Mouse (Mus musculus) cerebellum, adult 2 months (tissue): ENCODE data around the gene Tat. TPM values are rescaled to one million over a fixed set of nuclear protein-coding genes. Genes with fewer than 3 reads are reported as not detected.
"Not testable (repeated sequence)": the region's sequence is repeated elsewhere in the genome, so short reads cannot be mapped to it uniquely, and the experiment has no call there.

ENCODE experiments used
- DNase-seq, 2 experiments: peaks; one replicate each; pipeline ENCODE4 v3.0.0; 2021
- H3K27ac ChIP-seq: fragments of 200-500 bp; 2 replicates; pipeline ENCODE4 v1.5.1; 2012; ENCODE audit warnings: low read length, control low read depth, inconsistent platforms; ENCODE audit not compliant: insufficient read depth
- H3K27me3 ChIP-seq: fragments of 200-500 bp; 2 replicates; pipeline ENCODE4 v1.6.1; 2012; ENCODE audit warnings: inconsistent platforms, mild to moderate bottlenecking, low read length, moderate library complexity; ENCODE audit not compliant: control insufficient read depth, insufficient read depth
- H3K4me1 ChIP-seq: fragments of 200-500 bp; 2 replicates; pipeline ENCODE4 v1.6.1; 2011; ENCODE audit warnings: low read length; ENCODE audit not compliant: control insufficient read depth, insufficient read depth
- H3K4me3 ChIP-seq: fragments of 200-500 bp; replicated peaks from 2 replicates; pipeline ENCODE3; 2011; ENCODE audit warnings: mild to moderate bottlenecking, low read depth, low read length, control low read depth; ENCODE audit not compliant: insufficient read depth
- CTCF ChIP-seq: fragments of 200-500 bp; IDR thresholded peaks from 2 replicates; pipeline ENCODE4 v1.5.1; 2011; ENCODE audit warnings: low read depth, mild to moderate bottlenecking, control low read depth, low read length, moderate library complexity, borderline replicate concordance; ENCODE audit not compliant: insufficient read depth
- POLR2A ChIP-seq: fragments of 200-500 bp; IDR thresholded peaks from 2 replicates; pipeline ENCODE4 v1.6.1; 2011; ENCODE audit warnings: low read length, control low read depth, borderline replicate concordance; ENCODE audit not compliant: insufficient read depth
- WGBS: fragments of 180-500 bp; shearing (Covaris S2); methylation state at CpG from one replicate; pipeline ENCODE4 v1.1.7; 2018; 5-methylcytosine and 5-hydroxymethylcytosine counted together
- polyA plus RNA-seq: library from polyadenylated mRNA; depleted of rRNA; stranded (reverse); fragments of >200 nt; gene quantifications from 2 replicates; pipeline ENCODE4 v1.2.3, GENCODE M21; 2012

The Tat gene
- polyA plus RNA-seq, 1 experiment: not detected

GRCm38 (mm10) chr8:110002953-110003352 lies 12.7 kb downstream of the Tat start:
- TF ChIP-seq CTCF: no peak
- no peak for TF ChIP-seq POLR2A
- DNase-seq: no peak
- Histone ChIP-seq H3K27ac (no peak overlapping the region), H3K27me3 (no peaks in the 10 kb centered on the region), H3K4me1 (no peaks in the 10 kb centered on the region), H3K4me3 (no peak overlapping the region)
- 43% methylated on average over 9 of the region's 9 CpGs for WGBS

GRCm38 (mm10) chr8:110004300-110004699 lies 14.1 kb downstream of the Tat start:
- Histone ChIP-seq H3K4me1 (no peaks in the 10 kb centered on the region), H3K27me3 (no peaks in the 10 kb centered on the region), H3K4me3 (no peak overlapping the region), H3K27ac (no peak overlapping the region)
- TF ChIP-seq POLR2A (no peak), CTCF (no peak)
- WGBS: 80% methylated on average over 5 of the region's 5 CpGs
- DNase-seq: no peak

GRCm38 (mm10) chr8:110006312-110007023 lies 16.2 kb downstream of the Tat start:
- Histone ChIP-seq H3K4me3 (no peak overlapping the region), H3K27me3 (no peaks in the 10 kb centered on the region), H3K4me1 (no peaks in the 10 kb centered on the region), H3K27ac (no peak overlapping the region)
- WGBS: 54% methylated on average over 17 of the region's 17 CpGs
- DNase-seq: no peak
- TF ChIP-seq CTCF: no peak
- TF ChIP-seq POLR2A: no peak

- no peak overlapping the region for H3K4me3 ChIP-seq
- no peak for TF ChIP-seq POLR2A
- no peak for TF ChIP-seq CTCF
- WGBS: 84% methylated on average over 26 of the region's 26 CpGs
- H3K27ac ChIP-seq: no peak overlapping the region
- no peaks in the 10 kb centered on the region for H3K4me1 ChIP-seq
- no peaks in the 10 kb centered on the region for H3K27me3 ChIP-seq
- no peak for DNase-seq
Measured at GRCm38 (mm10) chr8:110008228-110008994, 18.2 kb downstream of the Tat start.

GRCm38 (mm10) chr8:110008995-110009446 lies 18.8 kb downstream of the Tat start:
- H3K4me1 ChIP-seq: no peaks in the 10 kb centered on the region
- WGBS: 68% methylated on average over 8 of the region's 8 CpGs
- DNase-seq: no peak
- TF ChIP-seq CTCF (no peak), POLR2A (no peak)
- H3K27me3 ChIP-seq: no peaks in the 10 kb centered on the region
- no peak overlapping the region for H3K27ac ChIP-seq
- H3K4me3 ChIP-seq: no peak overlapping the region

GRCm38 (mm10) chr8:110010868-110011267 lies 20.6 kb downstream of the Tat start:
- peak; percentile 12 to 28 for DNase-seq

GRCm38 (mm10) chr8:110022081-110022480 lies 31.8 kb downstream of the Tat start:
- DNase-seq: no peak
- no peaks in the 10 kb centered on the region for H3K4me1 ChIP-seq
- H3K4me3 ChIP-seq: no peak overlapping the region
- TF ChIP-seq POLR2A (no peak), CTCF (no peak)
- no peaks in the 10 kb centered on the region for H3K27me3 ChIP-seq
- WGBS: 60% methylated on average over 6 of the region's 6 CpGs
- H3K27ac ChIP-seq: no peak overlapping the region

More at GRCm38 (mm10) chr8:110010868-110011267, 20.6 kb downstream of the Tat start:
- Histone ChIP-seq H3K4me1 (no peaks in the 10 kb centered on the region), H3K4me3 (no peak overlapping the region), H3K27me3 (no peaks in the 10 kb centered on the region), H3K27ac (no peak overlapping the region)
- 28% methylated on average over 5 of the region's 5 CpGs for WGBS
- TF ChIP-seq CTCF: peak; percentile 74
- no peak for TF ChIP-seq POLR2A

- DNase-seq: no peak
- Histone ChIP-seq H3K4me3 (no peak overlapping the region), H3K4me1 (no peaks in the 10 kb centered on the region), H3K27ac (no peak overlapping the region), H3K27me3 (no peaks in the 10 kb centered on the region)
- 92% methylated on average over 10 of the region's 10 CpGs for WGBS
- no peak for TF ChIP-seq CTCF
- no peak for TF ChIP-seq POLR2A
Measured at GRCm38 (mm10) chr8:110022768-110023344, 32.6 kb downstream of the Tat start.

GRCm38 (mm10) chr8:110033771-110034170 lies 43.5 kb downstream of the Tat start:
- not testable (repeated sequence) for H3K4me3 ChIP-seq, H3K4me1 ChIP-seq, DNase-seq, H3K27me3 ChIP-seq, H3K27ac ChIP-seq
- WGBS: 50% methylated on average over 8 of the region's 8 CpGs
